Mouse (Mus musculus) limb, embryonic 12.5 days (tissue): ENCODE measurements around the gene Srprb. TPM values are rescaled to one million over a fixed set of nuclear protein-coding genes. Genes with fewer than 3 reads are reported as not detected.
A peak's percentile ranks its signal among the peaks of the same experiment; 100 is the strongest.

Experiments
- ATAC-seq: fragments of 200-750 bp; cut with Nextera tagmentation; 2 replicates; pipeline ENCODE4 v1.8.0; 2017; ENCODE audit warnings: low read depth, moderate TSS enrichment; ENCODE audit not compliant: insufficient number of reproducible peaks, insufficient read depth, low FRiP score, low TSS enrichment
- H3K27ac ChIP-seq: fragments of 300-500 bp; sonication (generic); 2 replicates; pipeline ENCODE4 v1.5.1; 2016; ENCODE audit warnings: mild to moderate bottlenecking, moderate library complexity
- H3K27me3 ChIP-seq: fragments of 300-500 bp; sonication (generic); 2 replicates; pipeline ENCODE4 v1.6.1; 2016; ENCODE audit warnings: mild to moderate bottlenecking, moderate library complexity
- H3K36me3 ChIP-seq: fragments of 300-500 bp; sonication (generic); 2 replicates; pipeline ENCODE4 v1.6.1; 2016; ENCODE audit warnings: mild to moderate bottlenecking, moderate library complexity
- H3K4me1 ChIP-seq: fragments of 300-500 bp; sonication (generic); replicated peaks from 2 replicates; pipeline ENCODE4 v1.6.1; 2016
- H3K4me2 ChIP-seq: fragments of 300-500 bp; sonication (generic); 2 replicates; pipeline ENCODE4 v1.6.1; 2016; ENCODE audit warnings: mild to moderate bottlenecking, moderate library complexity
- H3K4me3 ChIP-seq: fragments of 300-500 bp; sonication (generic); replicated peaks from 2 replicates; pipeline ENCODE4 v1.5.1; 2016; ENCODE audit warnings: mild to moderate bottlenecking
- H3K9ac ChIP-seq: fragments of 300-500 bp; sonication (generic); replicated peaks from 2 replicates; pipeline ENCODE4 v1.6.1; 2016; ENCODE audit warnings: mild to moderate bottlenecking, moderate library complexity
- H3K9me3 ChIP-seq: fragments of 300-500 bp; sonication (generic); 2 replicates; pipeline ENCODE4 v1.6.1; 2016; ENCODE audit warnings: mild to moderate bottlenecking, moderate library complexity
- WGBS: fragments of 180-500 bp; shearing (Covaris S2); methylation state at CpG from one replicate; pipeline ENCODE4 v1.1.7; 2016; 5-methylcytosine and 5-hydroxymethylcytosine counted together
- polyA plus RNA-seq: library from polyadenylated mRNA; unstranded; fragments of >200 nt; fragmentation: Nextera tagmentation; extraction: Ambion mirVana; gene quantifications from 2 replicates; pipeline ENCODE4 v1.2.1, GENCODE M21; 2016

Gene Srprb
- polyA plus RNA-seq, 1 experiment from 2014 or later = 55.1 TPM

- WGBS = 58% methylated on average over 29 of the region's 29 CpGs
- H3K27me3 ChIP-seq = no peaks in the 10 kb centered on the region
- no peak for ATAC-seq
- no peak within 1 kb of the TSS for H3K9ac ChIP-seq
- H3K4me2 ChIP-seq = peak within 1 kb of the TSS; percentile 27; the same call in 1 of the 2 replicates
- peaks cover 10% of the 10 kb centered on the region; the same call in 1 of the 2 replicates for H3K4me1 ChIP-seq
- H3K4me3 ChIP-seq = no peak within 1 kb of the TSS
- peak within 1 kb of the TSS; percentile 35; the same call in 1 of the 2 replicates for H3K27ac ChIP-seq
- no peaks in the 10 kb centered on the region for H3K36me3 ChIP-seq
- H3K9me3 ChIP-seq = no peaks in the 10 kb centered on the region
Measured at GRCm38 (mm10) chr9:103230151-103230951, 28.4 kb upstream of the Srprb start, which contains the start of the genes Gm20425 and Trf. Gene Gm20425 (minus strand): TSS chr9:103230307. Gene Trf (minus strand): TSS chr9:103230444.

GRCm38 (mm10) chr9:103229037-103229867 is 27.3 kb upstream of the Srprb start:
- Histone ChIP-seq H3K27ac (no peak overlapping the region), H3K9me3 (no peaks in the 10 kb centered on the region), H3K9ac (no peak overlapping the region), H3K36me3 (no peaks in the 10 kb centered on the region), H3K27me3 (no peaks in the 10 kb centered on the region), H3K4me2 (no peak overlapping the region), H3K4me3 (no peak overlapping the region), H3K4me1 (peaks cover 5% of the 10 kb centered on the region; the same call in 1 of the 2 replicates)
- 84% methylated on average over 15 of the region's 15 CpGs for WGBS
- no peak for ATAC-seq

GRCm38 (mm10) chr9:103228370-103229003 is 26.6 kb upstream of the Srprb start:
- H3K9me3 ChIP-seq = no peaks in the 10 kb centered on the region
- H3K4me1 ChIP-seq = peaks cover 5% of the 10 kb centered on the region; the same call in 1 of the 2 replicates
- H3K27ac ChIP-seq = no peak overlapping the region
- H3K4me3 ChIP-seq = no peak overlapping the region
- WGBS = 76% methylated on average over 13 of the region's 13 CpGs
- ATAC-seq = no peak
- H3K4me2 ChIP-seq = no peak overlapping the region
- no peaks in the 10 kb centered on the region for H3K36me3 ChIP-seq
- H3K27me3 ChIP-seq = no peaks in the 10 kb centered on the region
- H3K9ac ChIP-seq = no peak overlapping the region

GRCm38 (mm10) chr9:103227760-103228159 is 25.8 kb upstream of the Srprb start:
- no peak overlapping the region for H3K4me2 ChIP-seq
- peaks cover under 1% of the 10 kb centered on the region; the same call in 1 of the 2 replicates for H3K4me1 ChIP-seq
- no peaks in the 10 kb centered on the region for H3K27me3 ChIP-seq
- no peak for ATAC-seq
- H3K9ac ChIP-seq = no peak overlapping the region
- no peaks in the 10 kb centered on the region for H3K9me3 ChIP-seq
- 91% methylated on average over 16 of the region's 16 CpGs for WGBS
- H3K4me3 ChIP-seq = no peak overlapping the region
- H3K36me3 ChIP-seq = no peaks in the 10 kb centered on the region
- H3K27ac ChIP-seq = no peak overlapping the region

GRCm38 (mm10) chr9:103226806-103227205 is 24.9 kb upstream of the Srprb start:
- Histone ChIP-seq H3K27me3 (no peaks in the 10 kb centered on the region), H3K4me3 (no peak overlapping the region), H3K4me1 (no peaks in the 10 kb centered on the region; the same call in 1 of the 2 replicates), H3K4me2 (no peak overlapping the region), H3K27ac (no peak overlapping the region), H3K9me3 (no peaks in the 10 kb centered on the region), H3K9ac (no peak overlapping the region), H3K36me3 (no peaks in the 10 kb centered on the region)
- 91% methylated on average over 15 of the region's 15 CpGs for WGBS
- no peak for ATAC-seq

GRCm38 (mm10) chr9:103225464-103225863 is 23.5 kb upstream of the Srprb start:
- Histone ChIP-seq H3K4me1 (no peaks in the 10 kb centered on the region; the same call in 1 of the 2 replicates), H3K27ac (no peak overlapping the region), H3K27me3 (no peaks in the 10 kb centered on the region), H3K36me3 (no peaks in the 10 kb centered on the region), H3K9ac (no peak overlapping the region), H3K4me3 (no peak overlapping the region), H3K4me2 (no peak overlapping the region), H3K9me3 (no peaks in the 10 kb centered on the region)
- WGBS = 69% methylated on average over 3 of the region's 3 CpGs
- ATAC-seq = no peak

- no peak overlapping the region for H3K4me3 ChIP-seq
- H3K27me3 ChIP-seq = no peaks in the 10 kb centered on the region
- H3K4me2 ChIP-seq = no peak overlapping the region
- WGBS = 89% methylated on average over 7 of the region's 7 CpGs
- no peaks in the 10 kb centered on the region for H3K4me1 ChIP-seq
- ATAC-seq = no peak
- no peak overlapping the region for H3K27ac ChIP-seq
- no peaks in the 10 kb centered on the region for H3K36me3 ChIP-seq
- no peak overlapping the region for H3K9ac ChIP-seq
- H3K9me3 ChIP-seq = no peaks in the 10 kb centered on the region
Measured at GRCm38 (mm10) chr9:103224721-103225120, 22.8 kb upstream of the Srprb start.

GRCm38 (mm10) chr9:103214281-103214680 is 12.3 kb upstream of the Srprb start:
- no peak overlapping the region for H3K9ac ChIP-seq
- ATAC-seq = no peak
- no peaks in the 10 kb centered on the region for H3K9me3 ChIP-seq
- H3K27me3 ChIP-seq = no peaks in the 10 kb centered on the region
- H3K4me2 ChIP-seq = no peak overlapping the region
- H3K4me1 ChIP-seq = no peaks in the 10 kb centered on the region
- no peak overlapping the region for H3K4me3 ChIP-seq
- H3K27ac ChIP-seq = no peak overlapping the region
- 79% methylated on average over 6 of the region's 6 CpGs for WGBS
- H3K36me3 ChIP-seq = no peaks in the 10 kb centered on the region

GRCm38 (mm10) chr9:103213631-103214030 is 11.7 kb upstream of the Srprb start:
- Histone ChIP-seq H3K9me3 (no peaks in the 10 kb centered on the region), H3K27me3 (no peaks in the 10 kb centered on the region), H3K9ac (no peak overlapping the region), H3K4me3 (no peak overlapping the region), H3K4me2 (no peak overlapping the region), H3K27ac (no peak overlapping the region), H3K4me1 (no peaks in the 10 kb centered on the region), H3K36me3 (no peaks in the 10 kb centered on the region)
- ATAC-seq = no peak
- 69% methylated on average over 2 of the region's 2 CpGs for WGBS

GRCm38 (mm10) chr9:103212654-103213420 is 10.9 kb upstream of the Srprb start:
- 72% methylated on average over 28 of the region's 28 CpGs for WGBS
- H3K9me3 ChIP-seq = no peaks in the 10 kb centered on the region
- no peaks in the 10 kb centered on the region for H3K36me3 ChIP-seq
- ATAC-seq = no peak
- H3K4me2 ChIP-seq = peak overlapping the region; percentile 24
- no peaks in the 10 kb centered on the region for H3K4me1 ChIP-seq
- H3K27ac ChIP-seq = no peak overlapping the region
- no peaks in the 10 kb centered on the region for H3K27me3 ChIP-seq
- no peak overlapping the region for H3K9ac ChIP-seq
- H3K4me3 ChIP-seq = peak overlapping the region; percentile 12
